Mouse (Mus musculus) c-Kit-positive CD71-negative TER-119-negative erythroid progenitor cells, embryonic 14.5 days (primary cell): Measurements from ENCODE around the gene Olfr1375.
"Not testable (repeated sequence)": the region's sequence is repeated elsewhere in the genome, so short reads cannot be mapped to it uniquely, and the experiment has no call there.

Experiments
- DNase-seq: peaks from one replicate; pipeline ENCODE4 v3.0.0-alpha.2; 2013; ENCODE audit warnings: low read depth

The Olfr1375 gene

DNA sequence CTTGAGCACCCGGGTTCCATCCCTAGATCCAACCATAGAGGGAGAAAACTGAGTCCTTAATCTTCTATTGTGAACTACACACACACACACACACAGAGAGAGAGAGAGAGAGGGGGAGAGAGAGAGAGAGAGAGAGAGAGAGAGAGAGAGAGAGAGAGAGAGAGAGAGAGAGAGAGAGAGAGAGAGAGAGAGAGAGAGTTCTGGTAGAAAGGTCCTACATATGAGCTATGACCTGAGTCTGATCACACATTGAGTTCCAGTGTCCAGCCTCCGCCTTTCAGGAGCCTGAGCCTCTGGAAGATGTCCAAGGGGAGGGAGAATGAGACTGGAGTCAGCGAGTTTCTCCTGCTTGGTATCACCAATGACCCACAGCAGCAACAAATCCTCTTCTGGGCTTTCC lies at the start of gene Olfr1375:
Gene Olfr1375 (plus strand): TSS at position 301 of the 400 bp plus-strand sequence.
- not testable (repeated sequence) for DNase-seq

DNA sequence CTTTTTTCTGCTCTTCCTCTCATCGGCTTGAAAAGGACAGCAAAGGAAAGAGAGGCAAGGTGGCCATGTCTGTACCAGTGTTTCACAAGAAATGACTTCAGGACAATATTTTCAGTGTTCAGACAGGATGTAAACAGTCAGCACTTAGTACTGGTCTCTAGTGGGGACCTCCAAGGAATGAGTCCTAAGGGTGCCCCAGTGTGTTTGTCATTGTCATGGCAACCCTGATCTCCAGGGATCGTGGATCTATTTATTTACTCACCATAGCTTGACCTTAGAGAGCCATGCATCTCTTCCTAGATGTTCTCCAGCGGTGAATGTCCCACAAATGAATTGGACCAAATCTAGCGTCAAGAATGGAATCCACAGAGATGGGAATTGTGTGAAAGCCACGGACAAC lies 44.6 kb upstream of the Olfr1375 start, which contains the start of gene Olfr51:
Gene Olfr51 (plus strand): TSS at position 301 of the 400 bp plus-strand sequence.
- DNase-seq = no peak

DNA sequence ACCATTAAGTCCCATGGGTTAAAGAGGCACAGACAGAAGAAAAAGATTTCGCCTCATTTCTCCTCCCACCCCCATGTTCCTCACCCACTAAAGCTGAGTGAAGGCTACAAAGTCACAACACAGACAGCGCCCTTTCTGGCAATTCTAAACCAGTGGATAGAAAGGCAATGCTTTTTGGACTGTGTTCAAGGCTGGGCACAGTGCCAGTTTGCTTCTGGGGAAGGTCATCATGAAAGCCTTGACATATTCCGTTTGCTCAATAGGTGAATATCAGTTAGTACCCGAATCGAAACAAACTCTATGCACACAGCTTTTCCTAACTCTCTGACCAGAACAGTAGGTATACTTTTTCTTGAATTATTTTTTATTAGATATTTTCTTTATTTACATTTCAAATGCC lies 36.1 kb upstream of the Olfr1375 start:
- no peak for DNase-seq

DNA sequence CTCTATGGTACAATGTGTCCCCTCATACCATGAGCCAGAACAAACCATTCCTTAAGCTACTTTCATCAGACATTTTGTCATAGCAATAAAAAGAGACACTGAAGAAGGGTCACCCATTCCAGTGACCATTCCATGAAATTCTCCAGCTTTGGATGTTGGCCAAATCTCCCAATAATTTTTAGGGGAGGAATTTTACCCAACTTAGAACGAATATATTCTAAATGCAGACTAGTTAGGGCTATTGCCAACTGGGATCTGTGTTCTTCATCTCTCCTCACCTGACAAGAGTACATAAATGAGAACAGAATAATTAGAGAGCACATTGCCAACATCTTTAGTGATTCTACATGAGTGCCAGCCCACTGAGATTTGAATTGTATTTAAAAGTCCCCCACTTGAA lies 34.0 kb upstream of the Olfr1375 start, which contains the start of gene Olfr54:
Gene Olfr54 (plus strand): TSS at position 301 of the 400 bp plus-strand sequence.
- DNase-seq = no peak

DNA sequence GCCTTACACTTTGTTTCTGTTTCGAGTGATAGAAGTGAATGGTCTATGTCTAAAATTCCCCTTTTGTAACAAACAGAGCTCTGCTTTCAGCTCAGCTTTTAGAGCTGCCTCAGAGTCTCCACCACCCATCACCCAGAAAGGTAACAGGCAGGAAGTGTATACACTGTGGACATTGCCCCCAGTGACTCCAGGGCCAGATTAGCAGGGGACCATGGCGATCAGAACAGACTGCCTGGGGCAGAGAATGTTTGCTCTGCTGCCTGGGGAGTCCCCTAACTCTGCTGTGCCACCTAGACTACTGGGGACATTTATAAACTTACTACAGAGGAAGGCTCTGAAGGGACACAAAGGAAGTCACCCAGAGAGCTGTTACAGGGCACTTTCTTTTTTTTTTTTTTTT lies 31.6 kb upstream of the Olfr1375 start:
- no peak for DNase-seq

DNA sequence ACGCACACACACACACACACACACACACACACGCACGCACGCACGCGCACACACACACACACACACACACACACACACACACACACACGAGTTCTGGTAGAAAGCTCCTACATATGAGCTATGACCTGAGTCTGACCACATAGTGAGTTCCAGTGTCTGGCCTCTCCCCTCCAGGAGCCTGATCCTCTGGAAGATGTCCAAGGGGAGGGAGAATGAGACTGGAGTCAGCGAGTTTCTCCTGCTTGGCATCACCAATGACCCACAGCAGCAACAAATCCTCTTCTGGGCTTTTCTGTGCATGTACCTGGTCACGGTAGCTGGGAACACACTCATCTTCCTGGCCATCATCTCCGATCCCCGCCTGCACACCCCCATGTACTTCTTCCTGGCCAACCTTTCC lies 21.1 kb upstream of the Olfr1375 start:
- not testable (repeated sequence) for DNase-seq

DNA sequence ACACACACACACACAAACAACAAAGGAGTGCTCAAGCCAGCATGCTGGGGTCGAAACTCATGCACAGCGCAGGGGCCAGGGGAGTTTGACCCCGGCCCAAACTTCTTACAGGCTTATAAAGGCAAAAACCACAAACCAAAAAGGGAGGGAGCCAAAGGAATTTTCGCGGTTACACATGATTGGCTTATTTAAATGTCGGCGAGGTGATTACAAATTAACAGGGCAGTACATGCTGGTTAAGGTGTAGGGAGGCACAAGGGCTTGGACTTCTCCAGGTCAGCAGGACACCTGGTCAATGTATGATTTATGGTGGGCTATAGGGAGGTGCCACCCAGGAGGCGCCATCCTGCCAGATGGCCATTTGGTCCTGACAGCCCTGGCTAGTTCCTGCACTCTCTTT lies 18.5 kb upstream of the Olfr1375 start:
- not testable (repeated sequence) for DNase-seq

DNA sequence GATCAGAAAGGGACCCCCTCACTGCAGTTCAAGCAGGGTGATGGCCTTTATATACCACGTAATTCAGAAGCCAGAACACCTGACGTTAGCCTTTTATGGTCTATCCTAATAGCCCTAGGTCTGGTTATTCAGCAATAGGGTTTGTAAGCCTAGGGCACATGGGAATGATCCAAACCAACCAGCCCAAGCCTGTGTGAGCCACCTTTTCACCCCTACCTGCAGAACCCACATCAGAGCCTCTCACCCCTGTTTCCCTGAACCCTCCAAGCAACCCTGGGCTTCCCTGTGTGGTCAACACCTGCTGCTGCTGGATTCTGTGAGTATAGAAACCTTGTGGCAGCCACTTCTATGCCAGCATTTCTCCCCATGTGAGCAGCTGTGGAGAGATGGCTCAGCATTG lies 17.7 kb upstream of the Olfr1375 start:
- no peak for DNase-seq

DNA sequence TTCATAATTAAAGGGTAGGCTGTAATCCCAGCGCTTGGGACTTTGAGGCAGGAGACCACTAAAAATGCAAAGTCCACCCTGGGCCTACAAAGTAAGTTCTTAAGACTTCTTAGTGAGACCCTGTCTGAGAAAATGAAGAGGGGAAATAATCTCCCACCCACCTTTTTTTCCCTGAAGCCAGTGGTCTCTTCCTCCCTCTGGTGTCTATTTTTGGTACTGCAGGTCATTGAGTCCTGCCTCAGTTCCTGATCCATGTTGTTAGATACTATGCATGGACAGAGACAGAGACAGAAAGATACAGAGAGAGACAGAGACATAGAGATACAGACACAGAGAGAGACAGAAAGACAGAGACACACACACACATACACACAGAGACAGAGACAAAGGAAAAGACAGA lies 15.1 kb upstream of the Olfr1375 start:
- peak; percentile 29 for DNase-seq

DNA sequence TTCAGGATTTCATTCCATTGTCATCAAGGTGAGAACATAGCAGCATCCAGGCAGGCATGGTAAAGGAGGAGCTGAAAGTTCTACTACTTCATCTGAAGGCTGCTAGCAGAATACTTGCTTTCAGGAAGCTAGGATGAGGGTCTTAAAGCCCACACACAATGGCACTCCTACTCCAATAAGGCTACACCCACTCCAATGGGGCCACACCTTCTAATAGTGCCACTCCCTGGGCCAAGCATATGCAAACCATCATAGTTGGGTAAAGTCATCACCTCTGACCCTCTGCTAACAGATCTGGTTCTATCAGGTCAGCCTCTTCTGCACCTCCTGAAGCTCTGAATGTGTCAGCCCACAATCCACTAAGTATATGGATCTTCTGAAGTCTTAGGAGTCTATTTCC lies 13.8 kb upstream of the Olfr1375 start:
- DNase-seq = not testable (repeated sequence)

DNA sequence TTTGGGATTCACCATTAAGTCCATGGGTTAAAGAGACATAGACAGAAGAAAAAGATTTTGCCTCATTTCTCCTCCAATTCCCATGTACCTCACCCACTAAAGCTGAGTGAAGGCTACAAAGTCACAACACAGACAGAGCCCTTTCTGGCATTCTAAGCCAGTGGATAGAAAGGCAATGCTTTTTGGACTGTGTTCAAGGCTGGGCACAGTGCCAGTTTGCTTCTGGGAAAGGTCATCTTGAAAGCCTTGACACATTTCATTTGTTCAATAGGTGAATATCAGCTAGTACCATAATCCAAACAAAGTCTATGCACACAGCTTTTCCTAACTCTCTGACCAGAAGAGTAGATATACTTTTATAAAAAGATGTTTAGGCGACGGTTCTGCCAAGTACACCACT lies 12.0 kb upstream of the Olfr1375 start:
- DNase-seq = no peak

DNA sequence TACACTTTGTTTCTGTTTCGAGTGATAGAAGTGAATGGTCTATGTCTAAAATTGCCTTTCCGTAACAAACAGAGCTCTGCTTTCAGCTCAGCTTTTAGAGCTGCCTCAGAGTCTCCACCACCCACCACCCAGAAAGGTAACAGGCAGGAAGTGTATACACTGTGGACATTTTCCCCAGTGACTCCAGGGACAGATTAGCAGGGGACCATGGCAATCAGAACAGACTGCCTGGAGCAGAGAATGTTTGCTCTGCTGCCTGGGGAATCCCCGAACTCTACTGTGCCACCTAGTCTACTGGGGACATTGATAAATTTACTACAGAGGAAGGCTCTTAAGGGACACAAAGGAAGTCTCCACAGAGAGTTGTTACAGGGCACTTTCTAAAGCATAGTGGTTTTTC lies 3.1 kb upstream of the Olfr1375 start:
- DNase-seq = not testable (repeated sequence)

DNA sequence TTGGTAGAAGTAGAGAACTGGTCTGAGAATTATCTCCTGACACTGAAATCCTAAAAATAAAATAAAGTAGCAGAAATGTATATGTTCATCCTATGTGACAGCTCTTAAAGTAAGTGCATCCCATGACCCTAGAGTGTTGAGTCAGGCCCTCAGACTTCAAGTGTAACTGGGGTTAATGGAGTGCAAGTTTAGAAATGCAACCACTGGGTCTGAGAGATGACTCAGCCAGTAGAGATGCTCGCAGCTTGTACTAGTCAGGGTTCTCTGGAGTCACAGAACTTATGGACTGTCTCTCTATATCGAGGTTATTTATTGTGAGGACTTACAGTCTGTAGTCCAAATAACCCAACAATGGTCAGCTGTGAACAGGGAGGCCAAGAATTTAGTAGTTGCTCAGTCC lies 3.8 kb downstream of the Olfr1375 start:
- DNase-seq = no peak

DNA sequence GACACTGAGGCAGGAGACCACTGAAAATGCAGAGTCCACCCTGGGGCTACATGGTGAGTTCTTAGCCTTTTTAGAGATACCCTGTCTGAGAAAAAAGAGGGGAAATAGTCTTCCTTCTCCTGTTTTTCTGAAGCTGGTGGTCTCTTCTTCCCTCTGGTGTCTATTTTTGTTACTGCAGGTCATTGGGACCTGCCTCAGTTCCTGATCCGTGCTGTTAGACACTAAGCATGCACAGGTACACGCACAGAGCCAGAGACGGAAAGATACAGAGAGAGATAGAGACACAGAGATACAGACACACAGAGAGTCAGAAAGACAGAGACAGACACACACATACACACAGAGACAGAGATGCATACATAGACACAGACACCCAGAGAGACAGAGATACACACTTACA lies 5.3 kb downstream of the Olfr1375 start:
- DNase-seq = no peak

DNA sequence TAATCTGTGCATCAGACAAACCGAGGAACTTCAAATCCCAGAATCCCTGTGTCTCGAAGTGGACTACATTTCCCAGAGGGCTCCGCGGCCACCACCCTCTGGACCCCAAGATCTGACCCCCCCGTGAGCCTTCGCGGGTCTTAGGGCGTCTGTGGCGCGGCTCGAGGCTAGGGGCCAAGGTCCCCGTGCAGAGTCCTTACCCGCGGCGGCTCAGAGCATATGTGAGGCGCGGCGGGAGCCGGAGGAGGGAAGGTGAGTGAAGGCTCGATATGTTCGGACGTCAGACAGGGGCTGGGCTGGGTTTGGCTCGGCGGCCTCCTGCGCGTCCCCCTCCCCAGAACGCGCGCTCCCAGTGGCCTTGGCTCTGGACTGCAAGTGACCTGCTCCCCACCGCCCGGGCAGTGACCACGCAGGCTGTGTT lies 11.3 kb downstream of the Olfr1375 start, which contains the start of gene Zfp354a:
Gene Zfp354a (plus strand): TSS at position 107 of the 421 bp plus-strand sequence.
- no peak for DNase-seq

DNA sequence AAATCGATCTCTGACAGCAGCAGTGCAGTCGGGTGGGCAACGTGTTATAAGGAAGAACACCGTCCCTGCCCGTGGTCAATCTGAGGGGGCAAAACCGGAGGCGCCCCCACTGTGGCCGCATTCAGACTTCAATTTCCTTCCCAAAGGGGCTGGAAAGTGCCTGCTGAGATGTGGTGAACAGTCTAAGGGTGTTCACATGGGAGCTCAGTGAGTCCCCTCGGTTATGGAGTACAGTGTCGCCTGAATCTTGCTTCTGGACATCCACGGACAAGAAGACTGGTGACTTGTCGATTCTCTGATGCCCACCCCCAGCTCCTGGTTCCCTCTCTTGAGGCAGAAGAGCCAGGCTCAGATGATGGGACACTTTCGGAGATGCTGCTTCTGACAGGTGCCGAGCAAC lies 11.7 kb downstream of the Olfr1375 start:
- no peak for DNase-seq

DNA sequence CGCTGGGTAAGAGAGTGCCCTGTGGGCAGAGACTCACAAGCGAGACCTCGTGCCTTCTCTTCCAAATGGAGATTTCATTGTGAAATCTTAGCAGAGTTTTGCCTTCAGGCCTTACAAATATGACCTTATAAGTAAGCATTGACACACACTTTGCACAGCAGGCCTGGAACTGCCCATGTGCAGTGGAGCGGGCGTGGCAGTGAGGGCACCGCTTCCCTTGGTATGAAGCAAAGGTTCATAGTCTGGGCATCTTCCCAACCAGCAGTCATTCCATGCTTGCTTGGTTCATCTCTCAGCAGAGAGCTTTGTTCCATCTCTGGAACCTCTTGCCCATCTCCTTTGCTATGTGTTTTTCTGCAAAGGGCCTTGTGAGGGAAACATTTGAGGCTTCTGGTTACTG lies 13.1 kb downstream of the Olfr1375 start:
- no peak for DNase-seq

DNA sequence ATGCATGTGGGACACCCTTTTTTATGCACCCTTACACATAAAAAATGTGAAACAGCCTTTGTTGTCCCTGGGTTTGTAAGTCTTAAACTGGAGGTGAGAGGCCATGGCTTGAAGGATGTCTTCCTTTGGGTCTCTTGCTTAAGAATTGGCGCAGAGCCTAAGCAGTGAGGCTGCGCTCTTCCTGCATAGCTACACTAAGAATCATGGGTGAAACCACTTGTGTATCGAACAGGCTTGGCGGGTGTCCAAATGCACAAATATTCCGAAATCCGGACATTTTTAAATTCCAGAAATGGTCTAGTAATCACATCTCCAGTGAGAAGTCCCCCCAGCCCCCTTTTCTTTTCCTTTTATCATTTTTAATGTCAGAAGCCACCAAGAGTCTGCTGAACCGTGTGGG lies 15.4 kb downstream of the Olfr1375 start:
- DNase-seq = no peak

DNA sequence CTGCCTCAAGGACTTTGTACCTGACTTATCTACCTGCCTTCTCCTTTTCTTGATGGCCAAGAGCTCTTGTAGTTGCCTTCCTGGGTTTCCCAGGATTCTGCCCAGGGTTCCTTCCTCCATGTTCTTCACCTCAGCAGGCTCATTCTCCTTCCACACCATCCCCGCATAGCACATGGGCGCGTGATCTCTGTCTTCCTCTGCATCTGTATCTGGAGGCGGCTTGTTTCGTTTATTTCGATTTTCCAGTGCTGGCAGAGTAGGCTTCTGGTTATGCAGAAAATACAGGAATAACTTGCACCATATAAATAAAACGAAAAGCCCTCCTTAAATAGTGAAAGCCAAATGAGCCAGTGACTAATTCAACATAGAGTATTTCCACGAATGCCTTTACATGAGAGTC lies 15.9 kb downstream of the Olfr1375 start:
- no peak for DNase-seq

DNA sequence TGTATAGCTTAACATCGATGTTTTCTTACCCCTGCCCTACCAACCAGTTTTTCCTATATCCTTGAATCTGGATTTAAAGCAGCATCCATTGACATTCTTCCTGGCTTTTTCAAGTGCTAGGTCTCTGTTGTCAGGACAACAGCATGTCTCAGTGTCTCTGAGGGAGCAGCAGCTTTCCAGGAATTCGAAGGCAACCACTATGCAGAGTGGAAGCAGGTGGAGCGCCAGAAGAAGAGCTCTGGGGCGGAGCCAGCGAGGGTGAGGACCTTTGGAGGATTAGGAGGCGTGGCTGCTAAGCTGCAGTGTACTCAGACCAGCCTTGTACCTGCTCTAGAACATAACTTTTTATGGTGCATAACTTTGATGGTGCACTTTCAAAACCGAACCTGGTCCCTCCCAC lies 36.6 kb downstream of the Olfr1375 start:
- no peak for DNase-seq

DNA sequence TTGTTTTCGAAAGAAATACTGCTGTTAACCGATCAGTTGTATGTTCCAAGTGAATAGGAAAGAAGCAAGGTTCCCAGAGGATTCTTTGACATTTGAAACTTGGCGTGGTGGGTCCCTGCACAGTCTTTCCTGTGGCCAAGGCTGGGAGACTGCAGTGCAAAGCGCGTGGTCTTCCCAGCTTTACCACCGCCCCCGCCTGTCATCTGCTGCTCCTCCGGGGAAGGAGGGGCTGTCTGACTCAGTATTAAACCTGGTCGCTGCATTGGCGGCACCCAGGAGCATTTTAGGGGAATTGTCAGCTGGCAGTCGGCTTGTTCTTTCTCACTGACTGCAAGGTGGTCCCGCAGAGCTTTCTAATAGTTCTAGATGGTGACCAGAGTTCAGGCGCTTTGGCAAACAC lies 37.4 kb downstream of the Olfr1375 start:
- no peak for DNase-seq
